Mouse (Mus musculus) forebrain, embryonic 16.5 days (tissue): ENCODE results near the gene F8. TPM values are rescaled to one million over a fixed set of nuclear protein-coding genes. Genes with fewer than 3 reads are reported as not detected.

ENCODE experiments used
- ATAC-seq: fragments of 200-750 bp; cut with Nextera tagmentation; 2 replicates; pipeline ENCODE4 v1.8.0; 2017; ENCODE audit warnings: mild to moderate bottlenecking, moderate library complexity
- H3K27ac ChIP-seq: fragments of 300-500 bp; sonication (generic); 2 replicates; pipeline ENCODE4 v1.5.1; 2014; ENCODE audit warnings: low read length, control low read depth
- H3K27me3 ChIP-seq: fragments of 300-500 bp; sonication (generic); replicated peaks from 2 replicates; pipeline ENCODE4 v1.6.1; 2014; ENCODE audit warnings: low read length; ENCODE audit not compliant: control insufficient read depth, insufficient read depth
- H3K36me3 ChIP-seq: fragments of 300-500 bp; sonication (generic); 2 replicates; pipeline ENCODE4 v1.6.1; 2014; ENCODE audit not compliant: control insufficient read depth, insufficient read depth
- H3K4me1 ChIP-seq: fragments of 300-500 bp; sonication (generic); replicated peaks from 2 replicates; pipeline ENCODE4 v1.6.1; 2014; ENCODE audit warnings: low read length; ENCODE audit not compliant: control insufficient read depth, insufficient read depth
- H3K4me2 ChIP-seq: fragments of 300-500 bp; sonication (generic); 2 replicates; pipeline ENCODE4 v1.6.1; 2014; ENCODE audit warnings: mild to moderate bottlenecking, low read length, control low read depth
- H3K4me3 ChIP-seq: fragments of 300-500 bp; sonication (generic); replicated peaks from 2 replicates; pipeline ENCODE4 v1.5.1; 2014; ENCODE audit warnings: mild to moderate bottlenecking, low read length, control low read depth
- H3K9ac ChIP-seq: fragments of 300-500 bp; sonication (generic); replicated peaks from 2 replicates; pipeline ENCODE4 v1.6.1; 2014; ENCODE audit warnings: low read depth, low read length, control low read depth
- H3K9me3 ChIP-seq: fragments of 300-500 bp; sonication (generic); 2 replicates; pipeline ENCODE4 v1.6.1; 2016; ENCODE audit warnings: low read length; ENCODE audit not compliant: control insufficient read depth
- WGBS: fragments of 180-500 bp; shearing (Covaris S2); extraction: QIAGEN DNeasy Blood & Tissue Kit; methylation state at CpG from one replicate; pipeline ENCODE4 v1.1.7; 2014; 5-methylcytosine and 5-hydroxymethylcytosine counted together
- polyA plus RNA-seq: library from polyadenylated mRNA; unstranded; fragments of >200 nt; fragmentation: Nextera tagmentation; extraction: Ambion mirVana; gene quantifications from 2 replicates; pipeline ENCODE4 v1.2.1, GENCODE M21; 2015

Gene F8
- 0.29 and 1.1 TPM in 2 replicates for polyA plus RNA-seq

GRCm38 (mm10) chrX:75382195-75382771 lies at the start of gene F8, which contains the start of gene Fundc2:
Gene F8 (minus strand): TSS chrX:75382615.
Gene Fundc2 (plus strand): TSS chrX:75382399.
- H3K9me3 ChIP-seq = no peaks in the 10 kb centered on the region
- WGBS = 16% methylated on average over 23 of the region's 25 CpGs
- peak within 1 kb of the TSS; percentile 61 for H3K4me3 ChIP-seq
- H3K4me2 ChIP-seq = peak within 1 kb of the TSS; percentile 54
- no peaks in the 10 kb centered on the region for H3K4me1 ChIP-seq
- H3K27me3 ChIP-seq = no peaks in the 10 kb centered on the region
- ATAC-seq = peak; percentile 97
- H3K36me3 ChIP-seq = no peaks in the 10 kb centered on the region
- H3K9ac ChIP-seq = peak within 1 kb of the TSS; percentile 68
- H3K27ac ChIP-seq = peak within 1 kb of the TSS; percentile 37; the same call in 1 of the 2 replicates

- H3K9me3 ChIP-seq = no peaks in the 10 kb centered on the region
- peak within 1 kb of the TSS; percentile 89 for H3K27ac ChIP-seq
- H3K4me3 ChIP-seq = peak within 1 kb of the TSS; percentile 61
- peak within 1 kb of the TSS; percentile 67 for H3K9ac ChIP-seq
- peak within 1 kb of the TSS; percentile 51 for H3K4me2 ChIP-seq
- no peaks in the 10 kb centered on the region; the same call in 1 of the 2 replicates for H3K36me3 ChIP-seq
- no peaks in the 10 kb centered on the region for H3K4me1 ChIP-seq
- H3K27me3 ChIP-seq = no peaks in the 10 kb centered on the region
- WGBS = 12% methylated on average over 52 of the region's 52 CpGs
- ATAC-seq = peak; percentile 100
These were observed 33.7 kb upstream of the F8 start, which contains the start of the genes Cmc4, Mtcp1 and Brcc3 for GRCm38 (mm10) chrX:75415936-75416785. Gene Cmc4 (minus strand): TSS chrX:75416584. Gene Mtcp1 (minus strand): TSS chrX:75416588. Gene Brcc3 (plus strand): TSS chrX:75416628.

DNA sequence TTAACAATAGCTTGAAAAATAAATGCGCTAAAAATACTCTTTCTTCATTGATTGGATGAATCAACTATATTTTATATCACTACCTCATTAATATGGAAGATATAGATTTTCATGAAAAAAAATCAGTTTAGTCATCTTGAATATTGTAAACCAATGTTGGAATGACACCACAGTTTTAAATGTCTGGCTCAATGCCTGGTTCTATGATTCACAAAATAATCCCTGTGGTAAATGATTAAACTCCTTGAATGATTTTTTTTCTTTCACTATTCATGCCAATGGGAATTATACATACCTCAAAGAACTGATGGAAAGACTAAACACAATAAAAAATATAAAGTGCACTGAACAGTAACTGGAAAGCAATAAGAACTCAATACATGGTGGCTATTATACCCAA lies 27.3 kb upstream of the F8 start:
- H3K27ac ChIP-seq = no peak overlapping the region
- no peak for ATAC-seq
- H3K36me3 ChIP-seq = no peaks in the 10 kb centered on the region
- WGBS = 93% methylated on average over 1 of the region's 1 CpGs
- H3K4me1 ChIP-seq = no peaks in the 10 kb centered on the region
- H3K9ac ChIP-seq = no peak overlapping the region
- no peak overlapping the region for H3K4me3 ChIP-seq
- no peaks in the 10 kb centered on the region for H3K9me3 ChIP-seq
- H3K27me3 ChIP-seq = no peaks in the 10 kb centered on the region
- H3K4me2 ChIP-seq = no peak overlapping the region

- Histone ChIP-seq H3K27me3 (no peaks in the 10 kb centered on the region), H3K4me3 (no peak overlapping the region), H3K36me3 (no peaks in the 10 kb centered on the region), H3K4me2 (no peak overlapping the region), H3K9ac (no peak overlapping the region), H3K27ac (no peak overlapping the region), H3K9me3 (no peaks in the 10 kb centered on the region; the same call in 1 of the 2 replicates), H3K4me1 (no peaks in the 10 kb centered on the region)
- no peak for ATAC-seq
These were observed 20.9 kb upstream of the F8 start for GRCm38 (mm10) chrX:75403350-75403749.

GRCm38 (mm10) chrX:75402668-75403067 lies 20.3 kb upstream of the F8 start:
- Histone ChIP-seq H3K9me3 (no peaks in the 10 kb centered on the region; the same call in 1 of the 2 replicates), H3K36me3 (no peaks in the 10 kb centered on the region), H3K27me3 (no peaks in the 10 kb centered on the region), H3K9ac (no peak overlapping the region), H3K27ac (no peak overlapping the region), H3K4me2 (no peak overlapping the region), H3K4me3 (no peak overlapping the region), H3K4me1 (no peaks in the 10 kb centered on the region)
- ATAC-seq = no peak
- WGBS = 82% methylated on average over 2 of the region's 2 CpGs

GRCm38 (mm10) chrX:75399471-75399870 lies 17.1 kb upstream of the F8 start:
- Histone ChIP-seq H3K9me3 (no peaks in the 10 kb centered on the region; the same call in 1 of the 2 replicates), H3K4me1 (no peaks in the 10 kb centered on the region), H3K4me3 (no peak overlapping the region), H3K4me2 (no peak overlapping the region), H3K27me3 (no peaks in the 10 kb centered on the region), H3K27ac (no peak overlapping the region), H3K36me3 (no peaks in the 10 kb centered on the region; the same call in 1 of the 2 replicates), H3K9ac (no peak overlapping the region)
- no peak for ATAC-seq
- 68% methylated on average over 1 of the region's 1 CpGs for WGBS

DNA sequence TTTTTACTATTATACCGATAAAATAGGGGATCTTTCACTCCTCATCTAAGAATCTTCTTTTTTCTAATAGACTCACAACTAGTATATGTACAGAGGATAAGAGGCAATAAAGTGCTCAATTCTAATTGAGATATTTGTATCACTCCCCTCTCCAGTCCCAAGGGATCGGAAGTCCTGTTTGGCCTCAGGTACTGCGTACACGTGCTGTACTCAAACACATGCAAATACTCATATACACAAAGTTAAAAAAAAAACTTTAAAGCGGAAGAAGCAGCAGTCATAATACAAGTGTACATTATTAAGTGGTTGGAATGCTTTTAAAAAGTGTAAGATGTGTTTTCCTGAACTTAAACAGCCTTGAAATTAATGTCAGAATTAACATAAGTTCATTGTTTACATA lies 716 bp downstream of the F8 start:
- Histone ChIP-seq H3K9ac (peak overlapping the region; percentile 68; the same call in 1 of the 2 replicates), H3K27me3 (no peaks in the 10 kb centered on the region), H3K4me2 (peak overlapping the region; percentile 54), H3K9me3 (no peaks in the 10 kb centered on the region), H3K4me3 (peak overlapping the region; percentile 61), H3K36me3 (no peaks in the 10 kb centered on the region), H3K4me1 (no peaks in the 10 kb centered on the region), H3K27ac (no peak overlapping the region)
- 73% methylated on average over 5 of the region's 5 CpGs for WGBS
- peak; percentile 37 for ATAC-seq

- H3K4me1 ChIP-seq = no peaks in the 10 kb centered on the region
- H3K4me2 ChIP-seq = no peak overlapping the region
- no peaks in the 10 kb centered on the region for H3K9me3 ChIP-seq
- no peaks in the 10 kb centered on the region for H3K27me3 ChIP-seq
- no peak overlapping the region for H3K4me3 ChIP-seq
- no peak overlapping the region for H3K9ac ChIP-seq
- H3K36me3 ChIP-seq = no peaks in the 10 kb centered on the region
- no peak for ATAC-seq
- 82% methylated on average over 1 of the region's 1 CpGs for WGBS
- no peak overlapping the region for H3K27ac ChIP-seq
These were observed 1.2 kb downstream of the F8 start for GRCm38 (mm10) chrX:75381176-75381575.

DNA sequence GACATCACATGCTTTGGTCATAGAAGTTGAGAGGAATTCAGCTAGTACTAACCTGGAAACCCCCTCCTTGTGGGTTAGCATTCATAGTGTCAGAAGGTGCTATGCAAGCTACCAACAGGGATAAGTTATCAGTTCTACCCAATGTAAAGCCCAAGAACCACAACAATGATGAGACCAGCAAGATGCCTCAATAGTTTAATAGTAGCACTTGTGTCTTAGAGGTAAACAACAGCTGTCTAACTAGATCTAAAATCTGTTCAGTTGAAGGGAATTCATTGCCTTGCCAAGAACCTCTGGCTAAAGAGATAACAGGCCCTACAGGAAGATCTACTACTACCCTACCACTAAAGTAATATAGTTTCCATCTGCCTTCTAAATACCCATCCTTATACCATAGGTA lies 5.6 kb downstream of the F8 start:
- Histone ChIP-seq H3K4me2 (no peak overlapping the region), H3K27ac (no peak overlapping the region), H3K9me3 (no peaks in the 10 kb centered on the region), H3K36me3 (no peaks in the 10 kb centered on the region), H3K4me3 (no peak overlapping the region), H3K9ac (no peak overlapping the region), H3K27me3 (no peaks in the 10 kb centered on the region), H3K4me1 (no peaks in the 10 kb centered on the region)
- no peak for ATAC-seq
